Mouse (Mus musculus): ENCODE results near the gene BC024978.
"Not testable (repeated sequence)": the region's sequence is repeated elsewhere in the genome, so short reads cannot be mapped to it uniquely, and the experiment has no call there.

Gene BC024978

DNA sequence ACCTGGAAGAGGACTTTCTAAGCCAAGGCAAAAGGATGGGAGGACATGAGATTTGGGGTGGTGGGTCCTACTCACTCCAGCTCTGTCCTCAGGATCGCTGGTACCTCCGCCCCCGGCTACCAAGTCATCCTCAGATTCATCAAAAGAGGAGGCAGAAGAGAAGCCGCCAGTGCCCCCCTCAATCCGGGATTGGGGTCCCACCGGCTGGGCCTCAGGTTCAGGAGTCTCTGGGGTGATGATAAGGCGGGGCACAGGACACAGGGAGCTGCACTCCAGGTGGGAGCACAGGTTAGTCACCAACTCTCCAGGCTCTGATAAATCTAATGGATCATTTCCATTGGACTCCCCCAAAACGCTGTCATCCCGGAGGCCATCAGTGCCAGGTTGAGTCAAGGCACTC, 31.7 kb downstream of the BC024978 start:
- DNase-seq = peak; percentile 56

- peak; percentile 71 for DNase-seq
These were observed 32.1 kb downstream of the BC024978 start for GRCm38 (mm10) chr7:27227676-27228075.

- DNase-seq = peak; percentile 91
These were observed 32.8 kb downstream of the BC024978 start, which contains the start of gene Itpkc for GRCm38 (mm10) chr7:27228281-27228821. Gene Itpkc (minus strand): TSS chr7:27228661.

GRCm38 (mm10) chr7:27228865-27229264, 33.3 kb downstream of the BC024978 start:
- DNase-seq = no peak

DNA sequence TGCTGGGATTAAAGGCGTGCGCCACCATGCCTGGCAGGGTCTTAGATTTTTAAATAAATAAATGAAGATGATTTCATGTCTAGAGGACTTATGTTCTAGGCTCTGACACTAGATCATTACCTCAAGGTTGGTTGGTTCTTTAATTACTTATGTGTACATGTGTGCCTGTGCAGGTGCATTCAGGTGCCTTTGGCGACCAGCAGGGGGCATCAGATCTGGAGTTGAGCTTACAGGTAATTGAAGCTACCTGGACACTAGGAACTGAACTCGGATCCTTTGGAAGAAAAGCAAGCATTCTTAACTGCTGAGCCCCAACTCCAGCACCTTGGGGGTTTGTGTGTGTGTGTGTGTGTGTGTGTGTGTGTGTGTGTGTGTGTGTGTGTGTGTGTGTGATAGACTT, 35.2 kb downstream of the BC024978 start:
- DNase-seq = peak; percentile 24

GRCm38 (mm10) chr7:27231693-27232331, 36.2 kb downstream of the BC024978 start:
- DNase-seq = peak; percentile 59

- DNase-seq = peak; percentile 92
These were observed 37.2 kb downstream of the BC024978 start, which contains the start of gene Coq8b for GRCm38 (mm10) chr7:27232781-27233281. Gene Coq8b (plus strand): TSS chr7:27233023.

DNA sequence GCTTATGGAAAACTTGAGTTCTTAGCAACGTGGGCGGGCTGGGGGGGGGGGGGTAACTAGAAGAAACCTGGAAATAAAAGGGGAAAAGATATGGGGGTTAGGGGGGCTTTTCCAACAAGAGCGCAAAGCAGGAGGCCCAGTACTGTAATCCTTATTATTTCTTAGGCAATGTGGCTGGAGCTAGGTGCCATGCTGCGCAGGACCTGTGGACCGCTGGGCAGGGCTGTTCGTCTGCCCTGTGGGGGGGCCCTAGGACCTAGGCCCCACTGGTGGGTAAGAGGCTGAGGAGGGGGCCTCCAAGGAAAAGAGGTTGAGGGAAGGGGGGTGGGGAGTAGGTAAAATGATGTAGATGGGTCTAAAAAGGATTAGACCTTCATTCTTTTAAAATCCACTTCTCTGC, 37.7 kb downstream of the BC024978 start:
- peak; percentile 59 for DNase-seq

- peak; percentile 9 for DNase-seq
These were observed 40.1 kb downstream of the BC024978 start for GRCm38 (mm10) chr7:27235726-27236125.

DNA sequence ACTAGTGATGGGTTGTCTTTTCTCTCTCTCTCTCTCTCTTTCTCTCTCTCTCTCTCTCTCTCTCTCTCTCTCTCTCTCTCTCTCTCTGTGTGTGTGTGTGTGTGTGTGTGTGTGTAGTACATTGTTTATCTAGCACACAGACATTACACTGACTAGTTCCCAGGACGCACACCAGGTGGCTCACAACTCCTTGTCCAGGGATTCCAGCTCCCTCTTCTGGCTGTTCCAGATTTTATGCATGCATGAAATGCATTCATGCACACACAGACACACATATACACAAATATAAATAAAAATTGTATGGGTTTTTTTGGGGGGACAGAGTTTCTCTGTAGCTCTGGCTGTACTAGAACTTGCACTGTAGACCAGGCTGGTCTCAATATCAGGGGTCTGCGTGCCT, 41.9 kb downstream of the BC024978 start:
- no peak for DNase-seq

DNA sequence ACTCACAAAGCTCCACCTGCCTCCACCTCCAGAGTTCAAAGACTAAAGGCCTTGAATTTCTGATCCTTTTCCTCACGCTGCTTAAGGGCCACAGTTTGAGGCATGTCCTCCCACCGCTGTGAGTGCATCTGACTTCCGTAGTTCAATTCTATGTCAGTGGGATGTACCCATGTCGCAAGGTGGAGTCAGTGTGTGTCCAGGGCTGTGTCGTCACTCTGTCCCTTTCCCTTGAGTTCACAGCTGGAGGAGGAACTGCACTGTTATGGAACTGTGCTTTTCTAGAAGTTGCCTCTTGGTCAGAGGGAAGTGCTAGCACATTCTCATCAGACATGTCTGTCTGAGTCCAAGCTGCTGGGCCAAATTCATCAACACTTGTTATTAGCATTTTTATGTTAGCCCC, 43.0 kb downstream of the BC024978 start:
- no peak for DNase-seq

DNA sequence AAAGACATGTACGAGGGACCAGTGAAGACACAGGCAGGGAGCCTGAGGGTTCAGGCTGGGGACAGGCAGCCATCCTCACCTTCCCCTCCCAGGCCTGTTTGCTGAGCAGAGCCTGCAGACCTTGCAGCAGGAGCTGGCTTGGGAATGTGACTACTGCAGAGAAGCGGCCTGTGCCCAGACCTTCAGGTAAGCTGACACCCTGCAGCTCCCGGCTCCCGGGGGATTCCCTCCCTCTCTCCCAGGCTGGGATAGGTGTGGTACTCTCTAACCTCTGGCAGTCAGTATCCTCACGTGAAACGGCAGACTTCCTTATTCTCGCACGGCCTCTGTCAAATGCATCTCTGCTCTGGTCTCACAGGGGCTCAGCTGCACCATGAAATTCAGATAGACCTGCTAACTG, 47.6 kb downstream of the BC024978 start:
- DNase-seq = peak; percentile 17

DNA sequence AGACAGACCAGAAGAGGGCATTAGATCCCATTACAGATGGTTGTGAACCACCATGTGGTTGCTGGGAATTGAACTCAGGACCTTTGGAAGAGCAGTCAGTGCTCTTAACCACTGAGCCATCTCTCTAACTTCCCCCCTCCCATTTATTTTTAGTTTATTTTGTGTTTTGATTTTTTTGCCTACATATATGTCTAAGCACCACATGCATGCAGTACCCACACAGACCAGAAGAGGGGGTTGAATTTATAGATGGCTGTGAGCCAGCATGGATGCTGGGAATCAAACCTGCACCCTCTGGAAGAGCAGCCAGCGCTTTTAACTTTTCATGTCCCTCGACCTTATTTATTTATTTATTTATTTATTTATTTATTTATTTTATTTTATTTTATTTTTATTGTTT, 48.5 kb downstream of the BC024978 start:
- not testable (repeated sequence) for DNase-seq

- DNase-seq = no peak
These were observed 53.6 kb downstream of the BC024978 start for GRCm38 (mm10) chr7:27249146-27249545.

- DNase-seq = no peak
These were observed 54.3 kb downstream of the BC024978 start for GRCm38 (mm10) chr7:27249928-27250327.

DNA sequence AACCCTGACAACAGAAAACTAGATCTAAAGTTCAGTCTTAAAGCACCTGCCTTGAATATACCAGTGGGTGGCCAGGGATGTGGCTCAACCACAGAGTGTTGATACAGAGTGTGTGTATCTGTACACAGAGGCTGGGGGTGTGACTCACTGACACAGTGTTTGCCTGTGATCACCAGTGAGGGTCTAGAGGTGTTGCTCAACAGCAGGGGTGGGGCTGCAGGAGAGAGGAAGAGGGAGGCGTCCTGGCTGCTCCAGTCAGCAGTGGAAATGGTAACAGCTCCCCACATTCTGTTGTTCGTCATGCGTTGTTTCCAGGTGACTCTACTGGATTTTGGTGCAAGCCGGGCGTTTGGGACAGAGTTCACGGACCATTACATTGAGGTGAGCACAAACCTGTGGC, 56.4 kb downstream of the BC024978 start:
- no peak for DNase-seq

- peak; percentile 45 for DNase-seq
These were observed 60.1 kb downstream of the BC024978 start for GRCm38 (mm10) chr7:27255721-27256120.

DNA sequence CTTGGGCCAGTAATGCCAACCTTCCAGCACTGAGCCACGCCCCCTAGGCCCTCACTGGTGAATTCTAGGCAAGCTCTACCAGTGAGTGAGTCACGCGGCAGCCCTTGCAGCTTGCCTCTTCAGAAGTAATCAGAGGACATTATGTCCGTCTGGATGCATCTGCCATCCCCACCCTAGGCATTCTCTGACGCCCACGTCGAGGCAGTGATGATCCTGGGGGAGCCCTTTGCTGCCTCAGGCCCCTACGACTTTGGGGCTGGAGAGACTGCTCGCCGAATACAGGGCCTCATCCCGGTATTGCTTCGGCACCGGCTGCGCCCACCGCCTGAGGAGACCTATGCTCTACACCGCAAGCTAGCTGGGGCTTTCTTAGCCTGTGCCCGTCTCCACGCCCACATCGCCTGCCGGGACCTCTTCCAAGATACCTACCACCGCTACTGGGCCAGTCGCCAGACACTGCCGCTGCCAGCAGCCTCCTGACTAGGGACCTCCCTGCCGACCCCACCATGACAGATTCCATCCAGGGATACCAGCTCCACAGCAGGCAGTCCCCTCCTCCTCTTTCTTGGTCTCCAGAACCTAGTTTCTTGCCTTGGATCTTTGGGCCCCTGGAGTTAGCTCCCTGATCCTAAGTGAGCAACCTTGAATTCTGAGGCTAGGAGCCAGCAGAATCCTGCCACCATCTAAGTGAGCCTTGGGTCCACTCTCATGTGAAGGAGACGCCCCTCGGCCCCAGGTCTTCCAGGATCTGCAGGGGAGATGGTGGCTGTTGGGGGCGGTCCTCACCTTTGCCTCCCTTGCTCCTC, 61.7 kb downstream of the BC024978 start:
- DNase-seq = peak; percentile 85

GRCm38 (mm10) chr7:27257852-27258204, 62.2 kb downstream of the BC024978 start:
- DNase-seq = no peak

- DNase-seq = peak; percentile 96
These were observed 62.8 kb downstream of the BC024978 start, which contains the start of gene Numbl for GRCm38 (mm10) chr7:27258205-27258899. Gene Numbl (plus strand): TSS chr7:27258433.

GRCm38 (mm10) chr7:27259271-27259721, 63.7 kb downstream of the BC024978 start:
- DNase-seq = peak; percentile 74

- DNase-seq = no peak
These were observed 64.2 kb downstream of the BC024978 start for GRCm38 (mm10) chr7:27259771-27260170.

All from cerebellum, adult 9-11 months (tissue).